Mouse (Mus musculus): ENCODE results near the gene Rars. TPM values are rescaled to one million over a fixed set of nuclear protein-coding genes. Genes with fewer than 3 reads are reported as not detected.
"Not testable (repeated sequence)": the region's sequence is repeated elsewhere in the genome, so short reads cannot be mapped to it uniquely, and the experiment has no call there.

Gene Rars
- polyA plus RNA-seq, 1 experiment from 2014 or later: 78.5 TPM

- H3K9ac ChIP-seq: no peak overlapping the region
- 85% methylated on average over 5 of the region's 5 CpGs for WGBS
- H3K4me3 ChIP-seq: no peak overlapping the region
- no peak for ATAC-seq (ENCODE audit: low FRiP score)
- peaks cover 10% of the 10 kb centered on the region for H3K36me3 ChIP-seq
- peaks cover 14% of the 10 kb centered on the region for H3K4me1 ChIP-seq
- no peaks in the 10 kb centered on the region for H3K9me3 ChIP-seq (replicated peaks)
- peak overlapping the region; percentile 55; the same call in 1 of the 2 replicates for H3K4me2 ChIP-seq (replicated peaks)
- H3K27ac ChIP-seq: 0 out of 2 replicates have a peak overlapping the region, but pooled peaks have one; percentile 37
- H3K27me3 ChIP-seq: no peaks in the 10 kb centered on the region
Measured at GRCm38 (mm10) chr11:35837156-35838126, 3.1 kb upstream of the Rars start.

GRCm38 (mm10) chr11:35833270-35833669 lies 1.0 kb downstream of the Rars start:
- 91% methylated on average over 6 of the region's 6 CpGs for WGBS
- ATAC-seq (ENCODE audit: low FRiP score): no peak
- Histone ChIP-seq H3K9me3 (replicated peaks) (no peaks in the 10 kb centered on the region), H3K27ac (no peak overlapping the region), H3K9ac (peak overlapping the region; percentile 86), H3K27me3 (no peaks in the 10 kb centered on the region), H3K36me3 (peaks cover 37% of the 10 kb centered on the region), H3K4me3 (peak overlapping the region; percentile 89), H3K4me2 (replicated peaks) (peak overlapping the region; percentile 80), H3K4me1 (peaks cover 11% of the 10 kb centered on the region)

GRCm38 (mm10) chr11:35832139-35832538 lies 2.2 kb downstream of the Rars start:
- 87% methylated on average over 4 of the region's 4 CpGs for WGBS
- H3K9me3 ChIP-seq (replicated peaks): no peaks in the 10 kb centered on the region
- H3K27ac ChIP-seq: no peak overlapping the region
- ATAC-seq (ENCODE audit: low FRiP score): no peak
- H3K9ac ChIP-seq: no peak overlapping the region
- H3K4me1 ChIP-seq: peaks cover 8% of the 10 kb centered on the region
- H3K4me2 ChIP-seq (replicated peaks): no peak overlapping the region
- H3K4me3 ChIP-seq: no peak overlapping the region
- H3K27me3 ChIP-seq: no peaks in the 10 kb centered on the region
- H3K36me3 ChIP-seq: peaks cover 48% of the 10 kb centered on the region

- 95% methylated on average over 6 of the region's 6 CpGs for WGBS
- ATAC-seq (ENCODE audit: low FRiP score): no peak
- peaks cover 82% of the 10 kb centered on the region for H3K36me3 ChIP-seq
Measured at GRCm38 (mm10) chr11:35827714-35828113, 6.6 kb downstream of the Rars start.

GRCm38 (mm10) chr11:35816316-35816715 lies 18.0 kb downstream of the Rars start:
- no peak overlapping the region for H3K9ac ChIP-seq
- no peak overlapping the region for H3K27ac ChIP-seq
- no peaks in the 10 kb centered on the region for H3K9me3 ChIP-seq (replicated peaks)
- H3K4me3 ChIP-seq: no peak overlapping the region
- WGBS: 91% methylated on average over 12 of the region's 12 CpGs
- H3K4me1 ChIP-seq: no peaks in the 10 kb centered on the region
- H3K36me3 ChIP-seq: peaks cover 93% of the 10 kb centered on the region
- no peak overlapping the region for H3K4me2 ChIP-seq (replicated peaks)
- ATAC-seq (ENCODE audit: low FRiP score): no peak
- H3K27me3 ChIP-seq: no peaks in the 10 kb centered on the region

More at GRCm38 (mm10) chr11:35827714-35828113, 6.6 kb downstream of the Rars start:
- no peak overlapping the region for H3K4me3 ChIP-seq
- H3K4me1 ChIP-seq: no peaks in the 10 kb centered on the region; the same call in 1 of the 2 replicates
- no peak overlapping the region for H3K4me2 ChIP-seq (replicated peaks)
- H3K9ac ChIP-seq: no peak overlapping the region
- no peaks in the 10 kb centered on the region for H3K27me3 ChIP-seq
- no peak overlapping the region for H3K27ac ChIP-seq
- H3K9me3 ChIP-seq (replicated peaks): no peaks in the 10 kb centered on the region

GRCm38 (mm10) chr11:35811458-35811857 lies 22.8 kb downstream of the Rars start:
- Histone ChIP-seq H3K4me1 (no peaks in the 10 kb centered on the region), H3K9ac (no peak overlapping the region)
- no peak for ATAC-seq (ENCODE audit: low FRiP score)

GRCm38 (mm10) chr11:35801332-35801731 lies 33.0 kb downstream of the Rars start:
- no peak overlapping the region for H3K4me2 ChIP-seq (replicated peaks)
- peaks cover 4% of the 10 kb centered on the region; the same call in 1 of the 2 replicates for H3K36me3 ChIP-seq
- no peaks in the 10 kb centered on the region for H3K9me3 ChIP-seq (replicated peaks)
- no peak overlapping the region for H3K9ac ChIP-seq
- no peak overlapping the region for H3K27ac ChIP-seq
- no peak overlapping the region for H3K4me3 ChIP-seq
- peaks cover 12% of the 10 kb centered on the region for H3K4me1 ChIP-seq
- H3K27me3 ChIP-seq: peaks cover 34% of the 10 kb centered on the region
- WGBS: 77% methylated on average over 5 of the region's 5 CpGs
- no peak for ATAC-seq (ENCODE audit: low FRiP score)

More at GRCm38 (mm10) chr11:35811458-35811857, 22.8 kb downstream of the Rars start:
- Histone ChIP-seq H3K4me2 (replicated peaks) (no peak overlapping the region), H3K9me3 (replicated peaks) (no peaks in the 10 kb centered on the region), H3K27me3 (no peaks in the 10 kb centered on the region), H3K4me3 (no peak overlapping the region), H3K36me3 (peaks cover 96% of the 10 kb centered on the region), H3K27ac (no peak overlapping the region)
- 86% methylated on average over 10 of the region's 10 CpGs for WGBS

- Histone ChIP-seq H3K36me3 (no peaks in the 10 kb centered on the region), H3K4me2 (replicated peaks) (peak within 1 kb of the TSS; percentile 87), H3K27me3 (peaks cover 55% of the 10 kb centered on the region), H3K4me1 (peaks cover 12% of the 10 kb centered on the region), H3K9ac (peak within 1 kb of the TSS; percentile 75), H3K27ac (peak within 1 kb of the TSS; percentile 87), H3K9me3 (replicated peaks) (no peaks in the 10 kb centered on the region), H3K4me3 (peak within 1 kb of the TSS; percentile 69)
- ATAC-seq (ENCODE audit: low FRiP score): no peak
- WGBS: 10% methylated on average over 11 of the region's 11 CpGs
Measured at GRCm38 (mm10) chr11:35798874-35799273, 35.4 kb downstream of the Rars start, which contains the start of gene Fbll1. Fbll1 (minus strand) TSS chr11:35798884.

GRCm38 (mm10) chr11:35798495-35798820 lies 35.8 kb downstream of the Rars start:
- H3K4me2 ChIP-seq (replicated peaks): peak overlapping the region; percentile 87
- WGBS: 4% methylated on average over 23 of the region's 23 CpGs
- H3K27me3 ChIP-seq: peaks cover 55% of the 10 kb centered on the region
- peak overlapping the region; percentile 75 for H3K9ac ChIP-seq
- no peaks in the 10 kb centered on the region for H3K9me3 ChIP-seq (replicated peaks)
- H3K4me1 ChIP-seq: peaks cover 12% of the 10 kb centered on the region
- peak overlapping the region; percentile 87 for H3K27ac ChIP-seq
- ATAC-seq (ENCODE audit: low FRiP score): peak; percentile 94
- peak overlapping the region; percentile 69 for H3K4me3 ChIP-seq
- no peaks in the 10 kb centered on the region for H3K36me3 ChIP-seq

GRCm38 (mm10) chr11:35797751-35798494 lies 36.4 kb downstream of the Rars start:
- Histone ChIP-seq H3K9me3 (replicated peaks) (no peaks in the 10 kb centered on the region), H3K9ac (peak overlapping the region; percentile 75), H3K4me1 (peaks cover 12% of the 10 kb centered on the region), H3K27me3 (peaks cover 55% of the 10 kb centered on the region), H3K4me2 (replicated peaks) (peak overlapping the region; percentile 87), H3K36me3 (no peaks in the 10 kb centered on the region), H3K27ac (peak overlapping the region; percentile 87), H3K4me3 (peak overlapping the region; percentile 69)
- ATAC-seq (ENCODE audit: low FRiP score): peak; percentile 71
- WGBS: 3% methylated on average over 86 of the region's 86 CpGs

- ATAC-seq (ENCODE audit: low FRiP score); H3K4me2 ChIP-seq (replicated peaks); H3K4me1 ChIP-seq; H3K4me3 ChIP-seq; H3K27ac ChIP-seq; H3K36me3 ChIP-seq; H3K9me3 ChIP-seq (replicated peaks); H3K9ac ChIP-seq: not testable (repeated sequence)
- peaks cover 35% of the 10 kb centered on the region for H3K27me3 ChIP-seq
- WGBS: 84% methylated on average over 5 of the region's 5 CpGs
Measured at GRCm38 (mm10) chr11:35792800-35793199, 41.5 kb downstream of the Rars start.

- no peak overlapping the region for H3K4me2 ChIP-seq (replicated peaks)
- ATAC-seq (ENCODE audit: low FRiP score): no peak
- no peak overlapping the region for H3K9ac ChIP-seq
- H3K27ac ChIP-seq: no peak overlapping the region
- 56% methylated on average over 2 of the region's 2 CpGs for WGBS
- no peak overlapping the region for H3K4me3 ChIP-seq
- no peaks in the 10 kb centered on the region for H3K9me3 ChIP-seq (replicated peaks)
- H3K36me3 ChIP-seq: peaks cover 37% of the 10 kb centered on the region
- no peaks in the 10 kb centered on the region for H3K4me1 ChIP-seq
- H3K27me3 ChIP-seq: no peaks in the 10 kb centered on the region
Measured at GRCm38 (mm10) chr11:35788443-35788842, 45.9 kb downstream of the Rars start.
